Mouse (Mus musculus): ENCODE results near the gene Lrig2.

DNA sequence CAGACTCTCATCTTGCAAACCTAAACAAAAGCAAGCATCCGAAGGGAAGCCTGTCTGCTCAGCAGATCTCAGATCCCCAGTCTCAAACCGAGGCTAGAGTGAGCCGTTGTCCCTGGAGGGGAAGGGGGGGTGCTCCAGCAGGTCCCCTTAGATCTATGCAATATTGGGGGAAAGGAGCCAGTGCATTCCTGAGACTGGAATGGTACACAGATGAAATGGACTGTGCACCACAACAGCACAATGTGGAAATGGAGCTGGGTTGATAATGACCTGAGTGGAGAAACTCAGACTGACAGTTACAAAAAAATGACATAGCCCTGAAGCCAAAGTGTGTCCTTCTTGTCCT, 115.0 kb downstream of the Lrig2 start:
- TF ChIP-seq ZC3H11A (IDR thresholded peaks at IDR 0.05; ENCODE audit: borderline replicate concordance, low read depth, low read length) = no peak
- TF ChIP-seq HCFC1 (IDR thresholded peaks at IDR 0.05; ENCODE audit: borderline replicate concordance, insufficient read depth, low read length) = no peak
- no peak for TF ChIP-seq MAFK (IDR thresholded peaks at IDR 0.05; ENCODE audit: insufficient read depth, low read depth, low read length)
- TF ChIP-seq ZNF384 (IDR thresholded peaks at IDR 0.05; ENCODE audit: low read depth, low read length) = no peak
- no peak for TF ChIP-seq CHD2 (IDR thresholded peaks at IDR 0.05; ENCODE audit: low read depth, low read length)
